Mouse (Mus musculus): ENCODE measurements around the gene Defb33.
A peak's percentile ranks its signal among the peaks of the same experiment; 100 is the strongest.

The Defb33 gene

GRCm38 (mm10) chr8:20892369-20892768 lies at the start of gene Defb33:
Defb33 (plus strand) TSS chr8:20892669.
- DNase-seq, result no peak

- peak; percentile 0 for DNase-seq
These were observed 17.9 kb upstream of the Defb33 start for GRCm38 (mm10) chr8:20874608-20875007.

GRCm38 (mm10) chr8:20902527-20902926 lies 10.1 kb downstream of the Defb33 start, which contains the start of gene Gm15056:
Gm15056 (minus strand) TSS chr8:20902627.
- no peak for DNase-seq

- no peak for DNase-seq
These were observed 14.7 kb downstream of the Defb33 start for GRCm38 (mm10) chr8:20907119-20907518.

GRCm38 (mm10) chr8:20908256-20908655 lies 15.8 kb downstream of the Defb33 start:
- DNase-seq, result no peak

- DNase-seq, result no peak
These were observed 19.8 kb downstream of the Defb33 start for GRCm38 (mm10) chr8:20912288-20912687.

GRCm38 (mm10) chr8:20921971-20922370 lies 29.5 kb downstream of the Defb33 start, which contains the start of gene Gm6040:
Gm6040 (minus strand) TSS chr8:20922071.
- no peak for DNase-seq

- DNase-seq, result no peak
These were observed 52.1 kb downstream of the Defb33 start, which contains the start of gene AY761185 for GRCm38 (mm10) chr8:20944610-20945009. AY761185 (minus strand) TSS chr8:20944710.

Data from embryo, embryonic 11 days (tissue).